Mouse (Mus musculus) stomach, adult 2 months (tissue): ENCODE data around the gene Plekhh3. TPM values are rescaled to one million over a fixed set of nuclear protein-coding genes. Genes with fewer than 3 reads are reported as not detected.

Experiments used
- polyA plus RNA-seq: library from polyadenylated mRNA; depleted of rRNA; stranded (reverse); fragments of >200 nt; gene quantifications from 2 replicates; pipeline ENCODE4 v1.2.3, GENCODE M21; 2012; rRNA removed

Gene Plekhh3
- 48.6 and 67.7 TPM in 2 replicates for polyA plus RNA-seq

GRCm38 (mm10) chr11:101170811-101171610, at the start of gene Plekhh3:
Gene Plekhh3, minus strand, starts transcription at chr11:101171351.

GRCm38 (mm10) chr11:101174851-101175628, 3.9 kb upstream of the Plekhh3 start, which contains the start of gene Ccr10:
Gene Ccr10, minus strand, starts transcription at chr11:101175443.

DNA sequence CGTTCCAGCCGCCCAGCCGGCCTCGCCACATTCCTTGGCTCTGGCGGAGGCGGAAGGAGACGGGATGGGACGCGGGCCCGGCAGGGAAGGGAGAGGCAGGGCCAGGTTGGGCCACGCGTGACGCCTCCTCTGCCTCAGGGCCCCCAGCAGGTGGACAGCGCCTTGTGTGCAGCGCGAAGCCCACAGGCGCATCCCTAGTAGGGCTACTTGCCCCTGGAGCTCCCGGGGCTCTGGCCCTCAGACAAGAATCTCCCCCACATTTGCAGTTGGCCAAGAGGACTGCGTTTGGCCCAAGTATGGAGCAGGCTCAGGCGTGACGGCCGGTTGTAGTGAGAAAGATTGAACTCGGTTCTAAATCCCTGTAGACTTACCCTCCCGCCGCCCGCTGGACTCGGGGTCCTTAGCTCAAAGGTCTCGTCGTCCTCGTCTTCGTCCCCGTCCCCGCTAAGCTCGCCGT, 769 bp downstream of the Plekhh3 start, which contains the start of gene Cntnap1:
TSS of gene Cntnap1 (plus strand) at position 170 of the 457 bp plus-strand sequence.

DNA sequence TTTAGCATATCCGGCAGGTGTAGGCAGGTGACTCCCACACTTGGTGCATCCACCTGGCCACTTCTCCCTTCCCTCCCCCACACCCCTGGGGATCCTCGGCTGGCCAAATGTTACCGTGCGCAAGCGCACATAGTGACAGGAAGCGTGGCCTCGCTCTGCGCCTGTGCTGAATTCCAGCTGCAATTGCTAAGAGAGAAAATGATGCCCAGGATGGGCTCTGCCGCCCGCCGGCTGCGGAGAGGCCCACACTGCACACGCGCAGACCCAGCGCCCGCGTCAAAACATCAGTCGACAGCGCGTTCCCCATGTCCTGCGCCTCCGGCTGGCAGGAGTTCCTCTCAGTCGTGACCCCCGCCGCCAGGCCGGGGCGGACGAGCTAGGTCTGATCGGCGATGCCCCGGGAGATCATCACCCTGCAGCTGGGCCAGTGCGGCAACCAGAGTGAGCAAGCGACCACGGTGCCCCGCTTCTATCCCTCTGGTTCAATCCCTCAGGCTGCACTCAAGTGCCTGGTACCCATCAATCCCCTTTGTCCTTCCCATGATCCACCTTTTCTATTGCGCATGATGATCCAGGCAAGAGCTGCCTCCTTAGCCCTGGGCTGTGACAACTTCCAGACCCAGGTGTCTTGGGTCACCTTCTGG, 15.3 kb downstream of the Plekhh3 start, which contains the start of gene Tubg2:
TSS of gene Tubg2 (plus strand) at position 180 of the 644 bp plus-strand sequence.

GRCm38 (mm10) chr11:101119761-101120544, 51.2 kb downstream of the Plekhh3 start, which contains the start of the genes Retreg3 and Tubg1:
Gene Retreg3, minus strand, starts transcription at chr11:101119893.
Gene Tubg1, plus strand, starts transcription at chr11:101119938.

Other genes starting within 250 kb of the Plekhh3 start
- gene Stat3, start 231.8 kb downstream of the Plekhh3 start, polyA plus RNA-seq = 31.8 and 35.5 TPM in 2 replicates
- gene Cavin1, start 200.5 kb downstream of the Plekhh3 start, polyA plus RNA-seq = 51.6 and 78.4 TPM in 2 replicates
- 46.3 and 53.1 TPM in 2 replicates for gene Atp6v0a1, start 161.9 kb downstream of the Plekhh3 start, polyA plus RNA-seq
- gene Naglu, start 101.3 kb downstream of the Plekhh3 start, polyA plus RNA-seq = 19.1 and 22.4 TPM in 2 replicates
- gene Hsd17b1, start 92.9 kb downstream of the Plekhh3 start, polyA plus RNA-seq = 0.17 and 0.28 TPM in 2 replicates
- 21.0 and 26.1 TPM in 2 replicates for gene Coasy, start 88.8 kb downstream of the Plekhh3 start, polyA plus RNA-seq
- gene Mlx, start 84.1 kb downstream of the Plekhh3 start, polyA plus RNA-seq = 30.3 and 32.5 TPM in 2 replicates
- 0.12 and 0.17 TPM in 2 replicates for gene Psmc3ip, start 75.9 kb downstream of the Plekhh3 start, polyA plus RNA-seq
- 22.6 and 22.7 TPM in 2 replicates for gene Retreg3, start 51.5 kb downstream of the Plekhh3 start, polyA plus RNA-seq
- 8.8 and 9.5 TPM in 2 replicates for gene Tubg1, start 51.4 kb downstream of the Plekhh3 start, polyA plus RNA-seq
- 2.2 and 2.7 TPM in 2 replicates for gene Tubg2, start 15.4 kb downstream of the Plekhh3 start, polyA plus RNA-seq
- gene Cntnap1, start 828 bp downstream of the Plekhh3 start, polyA plus RNA-seq = 2.1 and 3.0 TPM in 2 replicates
- gene Ccr10, start 4.1 kb upstream of the Plekhh3 start, polyA plus RNA-seq = 0.55 TPM in 1 of 2 replicates, not detected in the other
- 9.5 and 10.8 TPM in 2 replicates for gene Ezh1, start 55.1 kb upstream of the Plekhh3 start, polyA plus RNA-seq
- 28.0 and 40.4 TPM in 2 replicates for gene Ramp2, start 74.7 kb upstream of the Plekhh3 start, polyA plus RNA-seq
- 72.1 and 77.8 TPM in 2 replicates for gene Vps25, start 82.4 kb upstream of the Plekhh3 start, polyA plus RNA-seq
- 11.2 TPM in 2 replicates for gene Wnk4, start 89.2 kb upstream of the Plekhh3 start, polyA plus RNA-seq
- gene Cntd1, start 107.7 kb upstream of the Plekhh3 start, polyA plus RNA-seq = 0.04 and 0.05 TPM in 2 replicates
- gene Coa3, start 107.8 kb upstream of the Plekhh3 start, polyA plus RNA-seq = 322 and 371 TPM in 2 replicates
- 45.6 and 56.4 TPM in 2 replicates for gene Becn1, start 130.9 kb upstream of the Plekhh3 start, polyA plus RNA-seq
- gene Psme3, start 144.9 kb upstream of the Plekhh3 start, polyA plus RNA-seq = 15.1 and 19.9 TPM in 2 replicates
- gene Aoc2, start 153.7 kb upstream of the Plekhh3 start, polyA plus RNA-seq = 2.2 and 2.3 TPM in 2 replicates
- 10.8 and 13.3 TPM in 2 replicates for gene Aoc3, start 159.3 kb upstream of the Plekhh3 start, polyA plus RNA-seq
- not detected in 2 replicates for gene G6pc, start 196.2 kb upstream of the Plekhh3 start, polyA plus RNA-seq
- gene Aarsd1, start 246.3 kb upstream of the Plekhh3 start, polyA plus RNA-seq = 9.5 and 10.3 TPM in 2 replicates